Mouse (Mus musculus): ENCODE measurements around the gene Pde7b. TPM values are rescaled to one million over a fixed set of nuclear protein-coding genes. Genes with fewer than 3 reads are reported as not detected.

Pde7b gene
- polyA plus RNA-seq, 1 experiment from 2014 or later, result 1.00 TPM

- no peak for DNase-seq (ENCODE audit: low spot score)
- no peaks in the 10 kb centered on the region for H3K4me1 ChIP-seq
- no peak overlapping the region for H3K4me3 ChIP-seq
- no peaks in the 10 kb centered on the region for H3K9me3 ChIP-seq (replicated peaks)
- 90% methylated on average over 5 of the region's 5 CpGs for WGBS
- no peaks in the 10 kb centered on the region for H3K27me3 ChIP-seq (ENCODE audit: low read depth, poor library complexity, severe bottlenecking)
- H3K27ac ChIP-seq (replicated peaks), result no peak overlapping the region
- H3K36me3 ChIP-seq, result no peaks in the 10 kb centered on the region
These were observed 211.4 kb downstream of the Pde7b start for GRCm38 (mm10) chr10:20513461-20513860.

GRCm38 (mm10) chr10:20509819-20510218, 215.1 kb downstream of the Pde7b start:
- no peak overlapping the region for H3K27ac ChIP-seq (replicated peaks)
- H3K27me3 ChIP-seq (ENCODE audit: low read depth, poor library complexity, severe bottlenecking), result no peaks in the 10 kb centered on the region
- H3K9me3 ChIP-seq (replicated peaks), result no peaks in the 10 kb centered on the region
- no peak for DNase-seq (ENCODE audit: low spot score)
- H3K4me1 ChIP-seq, result no peaks in the 10 kb centered on the region
- 89% methylated on average over 4 of the region's 4 CpGs for WGBS
- H3K36me3 ChIP-seq, result no peaks in the 10 kb centered on the region
- H3K4me3 ChIP-seq, result no peak overlapping the region

- Histone ChIP-seq H3K9me3 (replicated peaks) (no peaks in the 10 kb centered on the region), H3K36me3 (no peaks in the 10 kb centered on the region), H3K27ac (replicated peaks) (no peak overlapping the region), H3K4me3 (no peak overlapping the region), H3K27me3 (ENCODE audit: low read depth, poor library complexity, severe bottlenecking) (no peaks in the 10 kb centered on the region), H3K4me1 (no peaks in the 10 kb centered on the region)
- WGBS, result 84% methylated on average over 3 of the region's 3 CpGs
- DNase-seq (ENCODE audit: low spot score), result no peak
These were observed 216.4 kb downstream of the Pde7b start for GRCm38 (mm10) chr10:20508497-20508896.

GRCm38 (mm10) chr10:20507732-20508412, 217.0 kb downstream of the Pde7b start:
- H3K27ac ChIP-seq (replicated peaks), result no peak overlapping the region

GRCm38 (mm10) chr10:20507069-20507468, 217.8 kb downstream of the Pde7b start:
- no peaks in the 10 kb centered on the region for H3K4me1 ChIP-seq

More at GRCm38 (mm10) chr10:20507732-20508412, 217.0 kb downstream of the Pde7b start:
- no peaks in the 10 kb centered on the region for H3K27me3 ChIP-seq (ENCODE audit: low read depth, poor library complexity, severe bottlenecking)
- no peak overlapping the region for H3K4me3 ChIP-seq
- no peaks in the 10 kb centered on the region for H3K36me3 ChIP-seq
- 77% methylated on average over 9 of the region's 9 CpGs for WGBS
- H3K4me1 ChIP-seq, result no peaks in the 10 kb centered on the region
- no peak for DNase-seq (ENCODE audit: low spot score)
- no peaks in the 10 kb centered on the region for H3K9me3 ChIP-seq (replicated peaks)

GRCm38 (mm10) chr10:20505454-20505853, 219.4 kb downstream of the Pde7b start:
- no peaks in the 10 kb centered on the region for H3K27me3 ChIP-seq (ENCODE audit: low read depth, poor library complexity, severe bottlenecking)
- 80% methylated on average over 10 of the region's 10 CpGs for WGBS
- DNase-seq (ENCODE audit: low spot score), result no peak
- no peaks in the 10 kb centered on the region for H3K4me1 ChIP-seq
- no peaks in the 10 kb centered on the region for H3K9me3 ChIP-seq (replicated peaks)
- no peaks in the 10 kb centered on the region for H3K36me3 ChIP-seq
- H3K27ac ChIP-seq (replicated peaks), result no peak overlapping the region
- H3K4me3 ChIP-seq, result no peak overlapping the region

More at GRCm38 (mm10) chr10:20507069-20507468, 217.8 kb downstream of the Pde7b start:
- H3K9me3 ChIP-seq (replicated peaks), result no peaks in the 10 kb centered on the region
- DNase-seq (ENCODE audit: low spot score), result no peak
- no peak overlapping the region for H3K4me3 ChIP-seq
- WGBS, result 92% methylated on average over 2 of the region's 2 CpGs
- H3K27me3 ChIP-seq (ENCODE audit: low read depth, poor library complexity, severe bottlenecking), result no peaks in the 10 kb centered on the region
- H3K27ac ChIP-seq (replicated peaks), result no peak overlapping the region
- H3K36me3 ChIP-seq, result no peaks in the 10 kb centered on the region

- H3K4me1 ChIP-seq, result no peaks in the 10 kb centered on the region
- no peaks in the 10 kb centered on the region for H3K36me3 ChIP-seq
- DNase-seq (ENCODE audit: low spot score), result no peak
- no peaks in the 10 kb centered on the region for H3K27me3 ChIP-seq (ENCODE audit: low read depth, poor library complexity, severe bottlenecking)
- WGBS, result 89% methylated on average over 3 of the region's 3 CpGs
- H3K27ac ChIP-seq (replicated peaks), result no peak overlapping the region
- H3K4me3 ChIP-seq, result no peak overlapping the region
- no peaks in the 10 kb centered on the region for H3K9me3 ChIP-seq (replicated peaks)
These were observed 220.1 kb downstream of the Pde7b start for GRCm38 (mm10) chr10:20504800-20505199.

GRCm38 (mm10) chr10:20503265-20504025, 221.4 kb downstream of the Pde7b start:
- no peaks in the 10 kb centered on the region for H3K9me3 ChIP-seq (replicated peaks)
- WGBS, result 94% methylated on average over 17 of the region's 17 CpGs
- H3K27me3 ChIP-seq (ENCODE audit: low read depth, poor library complexity, severe bottlenecking), result no peaks in the 10 kb centered on the region
- H3K36me3 ChIP-seq, result no peaks in the 10 kb centered on the region
- H3K27ac ChIP-seq (replicated peaks), result no peak overlapping the region
- DNase-seq (ENCODE audit: low spot score), result no peak
- H3K4me3 ChIP-seq, result no peak overlapping the region
- no peaks in the 10 kb centered on the region for H3K4me1 ChIP-seq

GRCm38 (mm10) chr10:20501221-20501620, 223.7 kb downstream of the Pde7b start:
- Histone ChIP-seq H3K36me3 (no peaks in the 10 kb centered on the region), H3K4me3 (no peak overlapping the region), H3K9me3 (replicated peaks) (no peaks in the 10 kb centered on the region), H3K27me3 (ENCODE audit: low read depth, poor library complexity, severe bottlenecking) (no peaks in the 10 kb centered on the region), H3K4me1 (no peaks in the 10 kb centered on the region), H3K27ac (replicated peaks) (no peak overlapping the region)
- no peak for DNase-seq (ENCODE audit: low spot score)
- 90% methylated on average over 6 of the region's 6 CpGs for WGBS

- WGBS, result 90% methylated on average over 4 of the region's 4 CpGs
- Histone ChIP-seq H3K4me1 (0 out of 2 replicates have a peak, but pooled peaks cover 3% of the 10 kb centered on the region), H3K4me3 (no peak overlapping the region)
These were observed 229.8 kb downstream of the Pde7b start for GRCm38 (mm10) chr10:20495051-20495450.

GRCm38 (mm10) chr10:20493826-20494455, 230.9 kb downstream of the Pde7b start:
- Histone ChIP-seq H3K27me3 (ENCODE audit: low read depth, poor library complexity, severe bottlenecking) (no peaks in the 10 kb centered on the region), H3K9me3 (replicated peaks) (no peaks in the 10 kb centered on the region), H3K4me1 (0 out of 2 replicates have a peak, but pooled peaks cover 3% of the 10 kb centered on the region), H3K27ac (replicated peaks) (no peak overlapping the region), H3K36me3 (no peaks in the 10 kb centered on the region), H3K4me3 (no peak overlapping the region)
- DNase-seq (ENCODE audit: low spot score), result no peak
- 83% methylated on average over 5 of the region's 5 CpGs for WGBS

More at GRCm38 (mm10) chr10:20495051-20495450, 229.8 kb downstream of the Pde7b start:
- H3K36me3 ChIP-seq, result no peaks in the 10 kb centered on the region
- H3K27ac ChIP-seq (replicated peaks), result no peak overlapping the region
- no peaks in the 10 kb centered on the region for H3K27me3 ChIP-seq (ENCODE audit: low read depth, poor library complexity, severe bottlenecking)
- no peak for DNase-seq (ENCODE audit: low spot score)
- no peaks in the 10 kb centered on the region for H3K9me3 ChIP-seq (replicated peaks)

GRCm38 (mm10) chr10:20492216-20492964, 232.5 kb downstream of the Pde7b start:
- Histone ChIP-seq H3K9me3 (replicated peaks) (no peaks in the 10 kb centered on the region), H3K36me3 (no peaks in the 10 kb centered on the region), H3K4me3 (no peak overlapping the region), H3K27me3 (ENCODE audit: low read depth, poor library complexity, severe bottlenecking) (no peaks in the 10 kb centered on the region), H3K27ac (replicated peaks) (no peak overlapping the region), H3K4me1 (0 out of 2 replicates have a peak, but pooled peaks cover 3% of the 10 kb centered on the region)
- DNase-seq (ENCODE audit: low spot score), result no peak
- 74% methylated on average over 11 of the region's 11 CpGs for WGBS

All from midbrain, embryonic 10.5 days (tissue).